Mouse (Mus musculus): Measurements from ENCODE around the gene Efemp2.

The Efemp2 gene

GRCm38 (mm10) chr19:5451766-5452165 lies 22.0 kb upstream of the Efemp2 start:
- no peak for DNase-seq (ENCODE audit: low read depth, low spot score)

DNA sequence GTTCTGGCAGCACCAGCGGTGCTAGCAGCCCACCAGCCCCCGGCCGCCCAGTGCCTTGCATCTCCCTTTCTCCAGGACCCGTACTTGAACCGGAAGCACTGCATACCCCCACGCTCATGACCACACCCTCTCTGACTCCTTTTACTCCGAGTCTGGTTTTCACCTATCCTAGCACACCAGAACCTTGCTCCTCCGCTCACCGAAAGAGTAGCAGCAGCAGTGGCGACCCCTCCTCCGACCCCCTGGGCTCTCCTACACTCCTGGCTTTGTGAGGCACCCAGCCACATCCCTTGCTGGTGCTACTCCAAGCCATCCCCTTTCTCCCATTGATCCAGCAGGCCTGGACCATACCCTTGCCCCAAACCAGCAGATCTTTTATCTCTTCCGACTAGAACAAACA lies 18.7 kb upstream of the Efemp2 start:
- no peak for DNase-seq (ENCODE audit: low read depth, low spot score)

DNA sequence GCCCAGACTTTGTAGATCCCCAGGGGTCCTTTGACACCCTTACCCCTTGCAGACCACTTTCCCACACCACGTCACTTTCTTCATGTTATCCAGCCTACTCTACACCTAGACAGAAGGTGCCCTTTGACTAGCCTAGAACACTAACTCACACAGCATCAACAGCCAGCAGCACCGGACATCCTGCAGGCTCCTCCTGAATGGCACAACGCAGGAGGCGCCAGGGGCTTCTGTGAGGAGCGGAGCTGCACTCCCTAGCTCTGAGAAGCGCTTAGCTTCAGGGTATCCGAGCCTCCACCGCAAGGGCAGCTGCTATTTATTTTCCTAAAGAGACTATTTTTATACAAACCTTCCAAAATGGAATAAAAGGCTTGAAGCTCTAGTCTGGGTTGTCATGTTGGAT lies 18.2 kb upstream of the Efemp2 start:
- DNase-seq (ENCODE audit: low read depth, low spot score) = no peak

DNA sequence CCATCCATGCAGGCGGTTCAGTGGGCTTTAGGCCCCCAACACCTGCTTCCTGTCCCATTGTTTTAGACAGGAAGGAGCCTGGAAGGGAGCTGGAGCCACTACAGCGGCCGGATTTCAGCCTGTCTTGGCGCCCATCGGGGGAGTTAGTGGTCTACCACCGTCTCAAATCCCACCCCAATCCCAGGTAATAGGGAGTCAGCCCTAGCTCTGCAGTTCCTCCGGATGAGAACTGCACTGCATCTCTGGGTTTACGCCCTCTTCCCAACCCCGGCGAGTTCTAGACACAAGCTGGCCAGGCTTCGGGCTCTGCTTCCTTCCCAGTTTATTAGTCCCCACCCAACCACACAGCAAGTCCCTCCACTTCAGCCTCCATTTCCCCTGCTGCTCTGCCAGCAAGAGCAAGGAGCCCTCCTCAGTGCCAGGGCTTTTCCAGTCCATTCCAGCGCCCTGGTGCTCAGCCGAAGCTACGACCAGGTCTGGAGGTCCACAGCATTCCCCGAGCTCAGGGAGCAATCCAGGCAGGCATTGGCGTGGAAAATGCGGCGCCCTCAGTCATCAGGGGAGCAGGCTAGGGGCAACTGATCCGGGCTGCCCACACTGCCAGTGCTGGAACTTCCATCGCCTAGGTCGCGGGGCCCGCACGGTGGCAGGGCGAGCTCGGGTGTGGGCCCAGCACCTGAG lies 17.4 kb upstream of the Efemp2 start:
- DNase-seq (ENCODE audit: low read depth, low spot score) = peak; percentile 7

GRCm38 (mm10) chr19:5456922-5457745 lies 16.6 kb upstream of the Efemp2 start:
- peak; percentile 92 for DNase-seq (ENCODE audit: low read depth, low spot score)

GRCm38 (mm10) chr19:5457746-5458442 lies 15.9 kb upstream of the Efemp2 start, which contains the start of gene Ccdc85b:
Gene Ccdc85b (minus strand): TSS chr19:5457894.
- DNase-seq (ENCODE audit: low read depth, low spot score) = no peak

- no peak for DNase-seq (ENCODE audit: low read depth, low spot score)
Observed at GRCm38 (mm10) chr19:5459019-5459418, 14.7 kb upstream of the Efemp2 start.

DNA sequence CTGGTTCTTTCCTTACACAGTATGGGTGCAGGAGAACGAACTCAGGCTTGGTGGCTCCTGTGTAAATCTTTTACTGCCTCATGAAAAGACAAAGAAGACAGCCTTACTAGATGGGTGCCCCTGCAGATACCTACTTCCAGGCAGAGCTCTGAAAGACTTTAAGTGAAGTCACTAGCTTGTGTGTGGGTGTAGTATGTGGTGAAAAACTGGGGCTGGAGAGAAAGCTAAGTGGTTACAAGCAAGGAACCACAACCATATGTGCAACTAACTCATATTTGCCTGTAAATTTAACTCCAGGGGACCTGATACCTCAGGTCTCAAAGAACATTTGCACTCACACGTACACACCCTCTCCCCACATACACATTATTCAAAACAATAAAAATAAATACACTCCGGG lies 13.9 kb upstream of the Efemp2 start:
- no peak for DNase-seq (ENCODE audit: low read depth, low spot score)

DNA sequence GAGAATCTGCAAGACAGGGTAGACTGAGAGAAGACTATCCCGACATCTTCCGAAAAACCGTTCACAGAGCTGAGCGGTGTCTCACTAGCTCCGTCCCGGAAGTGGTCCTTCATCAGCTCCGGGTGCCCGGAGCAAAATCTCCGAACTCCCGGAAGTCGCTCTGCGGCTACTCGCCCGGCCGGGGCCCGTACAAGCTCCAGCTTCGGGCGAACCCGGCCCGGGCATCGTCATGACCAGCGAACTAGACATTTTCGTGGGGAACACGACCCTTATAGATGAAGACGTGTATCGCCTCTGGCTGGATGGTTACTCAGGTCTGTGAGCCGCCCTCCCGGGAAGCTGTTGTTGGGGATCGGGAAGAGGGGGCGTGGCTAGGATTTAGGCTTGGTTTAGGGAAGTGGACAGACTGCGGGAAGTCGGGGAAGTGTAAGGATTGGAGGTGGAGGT lies 13.3 kb upstream of the Efemp2 start, which contains the start of gene Fibp:
Gene Fibp (plus strand): TSS at position 151 of the 447 bp plus-strand sequence.
- peak; percentile 91 for DNase-seq (ENCODE audit: low read depth, low spot score)

- DNase-seq (ENCODE audit: low read depth, low spot score) = no peak
Observed at GRCm38 (mm10) chr19:5461411-5461810, 12.3 kb upstream of the Efemp2 start.

GRCm38 (mm10) chr19:5463212-5463611 lies 10.5 kb upstream of the Efemp2 start:
- no peak for DNase-seq (ENCODE audit: low read depth, low spot score)

- peak; percentile 88 for DNase-seq (ENCODE audit: low read depth, low spot score)
Observed at GRCm38 (mm10) chr19:5463791-5464562, 9.8 kb upstream of the Efemp2 start.

- no peak for DNase-seq (ENCODE audit: low read depth, low spot score)
Observed at GRCm38 (mm10) chr19:5465037-5465436, 8.7 kb upstream of the Efemp2 start.

- DNase-seq (ENCODE audit: low read depth, low spot score) = no peak
Observed at GRCm38 (mm10) chr19:5466916-5467500, 6.7 kb upstream of the Efemp2 start.

DNA sequence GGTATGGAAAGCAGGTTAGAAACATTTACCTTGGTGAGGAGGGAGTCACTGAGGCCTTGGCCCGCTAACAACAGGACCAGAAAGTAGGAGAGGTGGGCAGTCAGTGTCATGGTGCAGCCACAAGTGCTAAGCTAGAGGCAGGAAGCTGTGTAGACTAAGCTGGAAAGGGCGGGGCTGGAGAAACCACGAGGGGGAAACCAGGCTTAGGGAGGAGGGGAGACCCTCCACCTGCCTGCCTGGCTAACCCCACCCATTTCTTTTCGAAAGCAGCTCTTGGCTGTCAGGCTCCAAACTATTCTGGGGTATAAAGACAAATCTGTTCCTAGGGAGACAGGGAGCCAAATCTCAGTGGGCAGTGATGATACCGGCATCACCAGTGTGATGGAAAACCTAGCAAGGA lies 5.4 kb upstream of the Efemp2 start, which contains the start of gene Ctsw:
Gene Ctsw (minus strand): TSS at position 134 of the 400 bp plus-strand sequence.
- no peak for DNase-seq (ENCODE audit: low read depth, low spot score)

DNA sequence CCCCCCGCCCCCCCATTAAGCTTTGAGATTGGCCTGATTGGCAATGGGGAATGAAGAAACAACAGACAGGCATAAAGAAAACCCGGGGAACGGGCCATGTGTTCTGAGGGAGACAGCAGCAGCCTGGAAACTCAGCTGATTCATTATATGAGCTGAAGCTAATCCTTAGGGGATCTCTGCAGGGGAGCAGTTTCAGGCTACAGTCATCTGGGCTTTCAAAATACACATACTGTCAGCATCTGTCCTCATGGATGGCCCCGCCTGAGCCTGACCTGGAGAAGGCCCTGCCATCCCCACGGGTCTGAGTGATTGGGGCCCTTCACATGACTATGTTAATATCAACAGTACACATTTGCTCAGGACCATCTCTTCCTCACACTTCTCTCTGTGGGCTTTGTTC lies 1.9 kb upstream of the Efemp2 start:
- DNase-seq (ENCODE audit: low read depth, low spot score) = peak; percentile 12

DNA sequence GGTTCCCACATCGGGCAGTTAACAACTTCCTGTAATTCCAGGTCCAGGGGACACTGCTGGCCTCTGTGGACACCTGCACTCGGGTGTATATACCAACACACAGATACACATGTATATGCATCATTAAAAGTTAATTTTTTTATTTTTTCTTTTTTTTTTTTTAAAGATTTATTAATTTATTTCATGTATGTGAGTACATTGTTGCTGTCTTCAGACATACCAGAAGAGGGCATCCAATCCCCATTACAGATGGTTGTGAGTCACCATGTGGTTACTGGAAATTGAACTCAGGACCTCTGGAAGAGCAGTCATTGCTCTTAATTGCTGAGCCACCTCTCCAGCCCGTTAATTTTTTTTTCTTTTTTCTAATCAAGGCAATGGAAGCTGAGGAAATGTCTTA lies 897 bp upstream of the Efemp2 start:
- DNase-seq (ENCODE audit: low read depth, low spot score) = no peak

DNA sequence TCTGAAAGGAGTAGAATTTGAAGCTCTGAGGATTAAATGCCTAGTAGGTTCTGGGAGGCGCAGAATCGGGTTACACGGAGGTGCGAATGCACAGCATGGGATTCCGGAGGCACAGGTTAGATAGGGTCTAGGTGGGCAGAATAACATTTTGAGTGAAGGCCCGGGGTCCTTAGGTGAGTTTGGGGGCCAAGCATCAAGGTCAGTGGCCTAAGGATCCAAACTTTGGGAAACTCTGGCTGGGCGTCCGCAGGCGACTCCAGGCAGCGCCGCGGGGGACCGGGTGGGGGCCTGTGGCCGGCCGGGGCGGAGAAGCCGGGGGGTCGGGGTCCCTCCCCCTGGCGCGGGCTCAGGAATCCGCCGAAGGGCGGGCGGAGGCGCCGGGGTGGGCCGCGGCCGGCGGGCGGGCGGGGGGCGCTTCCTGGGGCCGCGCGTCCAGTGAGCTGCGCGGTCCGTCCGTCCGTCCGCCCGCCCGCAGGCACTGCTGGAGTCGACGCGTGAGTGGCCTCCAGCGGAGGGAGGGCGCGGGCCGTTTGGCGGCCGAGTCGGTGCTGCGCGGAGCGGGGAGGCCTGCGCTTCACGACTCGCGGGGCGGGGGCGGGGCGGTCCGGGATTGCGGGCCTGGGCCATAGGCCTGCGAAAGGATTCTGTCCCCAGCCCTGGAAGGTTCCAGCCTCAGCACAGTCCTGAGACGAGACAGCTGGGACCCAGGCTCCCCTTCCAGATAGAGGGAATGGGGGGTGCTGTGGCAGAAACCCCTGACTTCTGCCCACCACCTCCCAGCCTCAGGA lies 721 bp downstream of the Efemp2 start:
- DNase-seq (ENCODE audit: low read depth, low spot score) = peak; percentile 23

- no peak for DNase-seq (ENCODE audit: low read depth, low spot score)
Observed at GRCm38 (mm10) chr19:5475069-5475714, 1.4 kb downstream of the Efemp2 start.
